Mouse (Mus musculus) small intestine, adult 2 months (tissue): ENCODE measurements around the gene Clmp. TPM values are rescaled to one million over a fixed set of nuclear protein-coding genes. Genes with fewer than 3 reads are reported as not detected.

ENCODE experiments used
- H3K27ac ChIP-seq: fragments of 200-500 bp; 2 replicates; pipeline ENCODE4 v1.5.1; 2012; ENCODE audit warnings: low read depth, low read length, control low read depth, inconsistent platforms; ENCODE audit not compliant: insufficient read depth
- H3K27me3 ChIP-seq: fragments of 200-500 bp; 2 replicates; pipeline ENCODE4 v1.6.1; 2012; ENCODE audit warnings: mild to moderate bottlenecking, moderate library complexity, low read length, inconsistent platforms; ENCODE audit not compliant: control insufficient read depth, insufficient read depth
- H3K36me3 ChIP-seq: fragments of 200-500 bp; 2 replicates; pipeline ENCODE4 v1.6.1; 2012; ENCODE audit warnings: mild to moderate bottlenecking, low read length, control low read depth, inconsistent platforms; ENCODE audit not compliant: control insufficient read depth, insufficient read depth
- H3K4me1 ChIP-seq: fragments of 200-500 bp; 2 replicates; pipeline ENCODE4 v1.6.1; 2012; ENCODE audit warnings: low read length, inconsistent platforms, mixed read lengths; ENCODE audit not compliant: control insufficient read depth, insufficient read depth, insufficient read length
- H3K4me3 ChIP-seq: fragments of 200-500 bp; 2 replicates; pipeline ENCODE4 v1.5.1; 2012; ENCODE audit warnings: low read depth, mild to moderate bottlenecking, control low read depth, inconsistent platforms, low read length, moderate library complexity
- CTCF ChIP-seq: fragments of 200-500 bp; IDR thresholded peaks from 2 replicates; pipeline ENCODE4 v1.5.1; 2012; ENCODE audit warnings: low read depth, mild to moderate bottlenecking, control low read depth, inconsistent platforms, low read length, moderate library complexity, mixed read lengths; ENCODE audit not compliant: insufficient replicate concordance, insufficient read length; ENCODE audit errors: extremely low read depth
- POLR2A ChIP-seq: fragments of 200-500 bp; IDR thresholded peaks from 2 replicates; pipeline ENCODE4 v1.6.1; 2012; ENCODE audit warnings: low read depth, mild to moderate bottlenecking, control low read depth, inconsistent platforms, low read length, moderate library complexity
- WGBS: fragments of 180-500 bp; shearing (Covaris S2); methylation state at CpG from one replicate; pipeline ENCODE4 v1.1.7; 2018; 5-methylcytosine and 5-hydroxymethylcytosine counted together
- polyA plus RNA-seq: library from polyadenylated mRNA; depleted of rRNA; stranded (reverse); fragments of >200 nt; gene quantifications from 2 replicates; pipeline ENCODE4 v1.2.3, GENCODE M21; 2012

Clmp gene
- polyA plus RNA-seq, 1 experiment, result 37.6 TPM

DNA sequence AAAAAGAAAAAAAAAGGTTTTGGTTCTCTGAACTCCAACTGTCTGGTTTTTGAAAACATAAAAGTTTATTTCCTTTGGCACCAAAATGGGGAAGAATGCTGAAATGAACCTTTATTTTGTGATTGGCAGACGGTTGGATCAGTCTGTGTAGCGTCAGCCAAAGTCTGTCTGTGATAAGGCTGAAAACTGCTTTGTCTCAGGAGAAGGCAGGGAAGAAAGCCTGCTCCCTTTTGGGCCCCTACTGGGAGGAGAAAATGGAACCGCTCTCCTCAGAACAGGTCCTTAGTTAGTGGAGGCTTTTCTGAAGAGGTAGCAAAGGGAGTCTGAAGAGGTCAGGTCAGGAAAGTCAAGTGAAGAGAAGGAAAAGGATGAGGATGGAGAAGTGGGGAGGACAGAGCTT, 7.3 kb downstream of the Clmp start:
- Histone ChIP-seq H3K27ac (no peak overlapping the region), H3K4me3 (no peak overlapping the region), H3K27me3 (no peaks in the 10 kb centered on the region), H3K36me3 (no peaks in the 10 kb centered on the region), H3K4me1 (no peaks in the 10 kb centered on the region)
- TF ChIP-seq POLR2A, result no peak
- no peak for TF ChIP-seq CTCF
- 27% methylated on average over 3 of the region's 3 CpGs for WGBS

DNA sequence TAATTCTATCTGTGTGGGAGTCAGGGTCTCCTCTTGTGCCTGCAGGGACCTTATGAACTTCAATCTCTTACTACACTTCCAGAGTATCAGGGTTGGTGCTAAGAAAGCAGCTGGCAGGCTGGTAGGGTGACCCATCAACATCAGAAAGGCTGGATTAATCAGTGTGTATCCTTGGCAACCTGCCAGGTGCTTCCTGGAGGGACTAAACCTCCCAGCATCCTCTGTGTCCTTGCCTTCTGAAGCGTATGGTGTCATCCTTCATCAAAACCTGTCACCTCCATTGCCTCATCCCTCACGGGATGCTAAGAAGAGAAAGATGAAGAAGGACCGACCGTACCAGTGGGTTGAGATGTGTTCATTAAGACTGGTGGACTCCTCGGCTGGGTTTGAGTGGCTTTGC, 8.0 kb downstream of the Clmp start:
- Histone ChIP-seq H3K4me3 (no peak overlapping the region), H3K27ac (no peak overlapping the region), H3K4me1 (no peaks in the 10 kb centered on the region), H3K36me3 (no peaks in the 10 kb centered on the region), H3K27me3 (no peaks in the 10 kb centered on the region)
- WGBS, result 57% methylated on average over 5 of the region's 5 CpGs
- TF ChIP-seq CTCF (no peak), POLR2A (no peak)

DNA sequence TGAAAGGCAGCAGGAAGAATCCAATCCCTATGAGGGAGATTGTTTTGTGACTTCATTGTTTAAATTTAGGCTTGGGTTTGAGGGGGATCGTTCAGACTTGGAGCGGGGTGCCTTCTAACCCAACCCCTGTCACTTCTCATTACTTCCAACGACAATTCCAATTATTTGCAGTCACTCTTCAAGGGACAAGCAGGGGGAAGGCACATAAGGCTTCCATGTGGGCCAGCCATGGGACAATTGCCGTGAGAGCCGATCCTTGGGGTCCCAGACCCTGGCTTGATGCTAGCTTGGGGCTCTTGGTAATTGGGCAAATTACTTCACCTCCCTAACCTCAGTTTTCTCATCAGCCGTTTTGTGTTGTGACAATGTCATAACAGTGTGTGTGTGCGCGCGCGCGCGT, 8.5 kb downstream of the Clmp start:
- TF ChIP-seq CTCF, result no peak
- TF ChIP-seq POLR2A, result no peak
- no peak overlapping the region for H3K27ac ChIP-seq
- no peak overlapping the region for H3K4me3 ChIP-seq
- 82% methylated on average over 12 of the region's 12 CpGs for whole genome bisulfite sequencing
- H3K27me3 ChIP-seq, result no peaks in the 10 kb centered on the region
- no peaks in the 10 kb centered on the region for H3K36me3 ChIP-seq
- H3K4me1 ChIP-seq, result no peaks in the 10 kb centered on the region

DNA sequence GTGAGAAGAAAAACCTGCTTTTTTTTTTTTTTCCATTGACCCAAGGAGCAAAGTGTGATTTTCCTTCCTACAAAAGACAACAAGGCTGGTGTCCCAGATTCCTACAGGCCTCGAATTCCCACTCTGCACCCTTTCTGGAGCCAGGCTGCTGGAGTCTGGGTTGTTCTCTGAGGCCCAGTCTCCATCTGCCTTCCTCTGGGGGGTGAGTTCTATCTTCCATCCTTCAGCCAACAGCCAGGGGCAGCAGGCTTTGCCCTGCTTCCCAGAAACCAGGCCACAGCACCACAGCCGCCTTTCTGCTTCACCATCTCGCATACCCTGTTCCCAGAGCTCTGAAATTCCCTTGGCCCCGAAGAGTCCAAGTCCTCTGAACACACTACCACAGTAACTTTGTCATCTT, 10.3 kb downstream of the Clmp start:
- WGBS, result 76% methylated on average over 4 of the region's 4 CpGs
- no peaks in the 10 kb centered on the region for H3K27me3 ChIP-seq
- H3K4me3 ChIP-seq, result no peak overlapping the region
- H3K27ac ChIP-seq, result no peak overlapping the region
- H3K4me1 ChIP-seq, result no peaks in the 10 kb centered on the region
- no peaks in the 10 kb centered on the region for H3K36me3 ChIP-seq
- TF ChIP-seq CTCF, result no peak
- no peak for TF ChIP-seq POLR2A

DNA sequence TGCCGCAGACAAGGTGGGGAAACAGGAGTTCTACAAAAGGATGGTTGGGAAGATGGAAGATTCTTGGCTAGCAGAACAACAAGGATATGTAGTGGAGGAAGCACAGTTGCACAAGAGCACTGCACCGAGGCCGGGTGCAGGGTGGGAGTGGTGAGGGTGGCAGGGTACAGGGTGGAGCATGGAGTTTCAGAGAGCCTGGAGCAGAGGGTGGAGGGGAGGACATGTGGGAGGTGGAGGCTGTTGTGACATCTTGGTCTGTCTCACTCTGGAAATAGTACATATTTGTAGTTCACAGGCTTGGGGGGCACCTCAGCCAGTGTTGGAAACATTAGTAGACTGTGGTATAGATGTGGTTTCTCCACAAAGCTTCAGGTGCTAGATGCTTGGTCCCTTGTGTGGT, 13.4 kb downstream of the Clmp start:
- Histone ChIP-seq H3K4me1 (no peaks in the 10 kb centered on the region), H3K27ac (no peak overlapping the region), H3K36me3 (no peaks in the 10 kb centered on the region), H3K4me3 (no peak overlapping the region), H3K27me3 (no peaks in the 10 kb centered on the region)
- no peak for TF ChIP-seq POLR2A
- 59% methylated on average over 3 of the region's 3 CpGs for WGBS

DNA sequence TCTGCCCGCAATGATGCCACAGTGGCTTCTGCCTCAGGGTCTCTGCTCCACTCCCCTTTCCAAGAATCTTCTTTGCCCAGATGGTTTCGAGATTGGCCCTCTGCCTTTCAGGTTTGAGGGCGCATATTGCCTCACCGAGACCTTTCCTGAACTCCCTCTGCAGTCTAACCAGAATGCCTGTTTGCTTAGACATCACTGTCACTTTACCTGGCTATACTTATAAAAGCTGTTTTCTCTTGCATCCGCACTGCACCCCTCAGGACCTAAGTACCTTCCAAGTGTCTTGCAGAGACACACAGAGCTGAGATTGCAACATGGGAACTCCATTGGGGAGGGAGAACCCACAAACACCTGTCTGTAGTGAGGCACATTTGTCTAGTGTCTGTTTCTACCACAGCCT, 14.5 kb downstream of the Clmp start:
- Histone ChIP-seq H3K36me3 (no peaks in the 10 kb centered on the region), H3K27me3 (no peaks in the 10 kb centered on the region), H3K4me1 (no peaks in the 10 kb centered on the region), H3K27ac (no peak overlapping the region), H3K4me3 (no peak overlapping the region)
- TF ChIP-seq POLR2A, result no peak
- TF ChIP-seq CTCF, result no peak
- WGBS, result 70% methylated on average over 5 of the region's 5 CpGs

DNA sequence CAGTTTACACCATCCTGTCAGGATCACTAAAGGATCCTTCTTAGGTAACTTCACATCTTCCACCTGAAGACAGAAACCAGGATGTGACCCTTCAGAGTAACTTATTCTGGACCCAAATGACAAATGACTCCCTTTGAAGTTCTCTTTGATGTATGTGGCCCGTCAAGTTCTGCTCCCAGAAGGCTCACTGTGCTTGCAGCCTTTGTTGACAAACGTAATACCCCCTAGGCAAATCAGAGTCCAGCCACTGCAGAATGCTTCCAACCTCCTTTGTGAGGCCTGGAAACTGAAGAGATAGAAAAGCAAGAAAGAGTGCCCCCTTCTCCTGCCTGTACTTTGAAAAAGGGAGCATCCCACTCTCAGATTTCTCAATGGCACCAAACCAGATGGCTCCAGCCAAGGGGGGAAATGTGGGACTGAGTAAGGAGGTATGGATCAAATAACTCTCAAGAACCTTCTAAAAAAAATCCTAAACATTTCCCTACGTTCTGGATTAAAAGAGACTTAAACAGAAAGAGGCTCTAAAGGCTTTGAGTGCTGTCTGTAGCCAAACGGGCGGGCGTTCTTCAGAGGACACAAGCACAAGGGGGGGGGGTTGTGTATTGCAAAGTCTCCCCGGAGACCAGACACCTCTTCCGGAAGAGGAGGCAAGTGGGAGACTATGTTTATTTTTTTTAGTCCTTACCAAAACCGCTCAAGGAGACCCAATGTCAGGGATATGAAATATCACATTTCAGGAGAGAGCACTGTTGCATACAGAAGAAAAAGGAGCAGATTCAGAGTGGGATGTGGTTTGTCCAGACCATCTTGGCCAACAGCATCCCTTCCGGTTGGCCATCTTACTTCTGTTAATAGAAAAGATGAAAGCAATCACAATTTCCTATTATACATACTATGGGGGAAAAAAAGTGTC, 18.9 kb downstream of the Clmp start:
- no peaks in the 10 kb centered on the region for H3K27me3 ChIP-seq
- TF ChIP-seq POLR2A (no peak), CTCF (no peak)
- H3K36me3 ChIP-seq, result no peaks in the 10 kb centered on the region
- WGBS, result 52% methylated on average over 10 of the region's 10 CpGs
- H3K4me3 ChIP-seq, result no peak overlapping the region
- H3K27ac ChIP-seq, result no peak overlapping the region
- no peaks in the 10 kb centered on the region for H3K4me1 ChIP-seq
